Mouse (Mus musculus): ENCODE measurements around the gene Hils1. TPM values are rescaled to one million over a fixed set of nuclear protein-coding genes. Genes with fewer than 3 reads are reported as not detected.
A peak's percentile ranks its signal among the peaks of the same experiment; 100 is the strongest.

Hils1 gene
- 0.19 and 0.22 TPM in 2 replicates for polyA plus RNA-seq (2012; rRNA removed)

DNA sequence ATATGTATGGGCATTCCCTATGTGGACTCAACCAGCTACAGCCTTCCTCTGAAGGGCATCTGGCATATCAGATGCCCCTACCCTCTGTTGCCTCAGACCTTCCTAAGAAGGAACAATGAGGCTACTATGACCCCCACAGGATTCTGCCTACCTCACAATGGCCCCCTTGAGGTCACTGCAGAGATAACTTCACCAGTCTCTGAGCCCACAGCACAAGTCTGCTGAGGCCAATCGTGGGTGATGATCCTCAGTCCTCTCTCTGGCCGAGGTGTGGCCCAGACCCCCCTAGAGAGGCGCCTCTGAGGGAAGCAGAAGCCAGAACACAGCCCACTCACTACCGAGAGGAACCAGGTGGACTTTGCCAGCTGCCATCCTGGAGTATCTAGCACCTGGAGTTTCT, at the start of gene Hils1:
Gene Hils1 (plus strand): TSS at position 175 of the 400 bp plus-strand sequence.
- no peak for DNase-seq (ENCODE audit: low spot score)

DNA sequence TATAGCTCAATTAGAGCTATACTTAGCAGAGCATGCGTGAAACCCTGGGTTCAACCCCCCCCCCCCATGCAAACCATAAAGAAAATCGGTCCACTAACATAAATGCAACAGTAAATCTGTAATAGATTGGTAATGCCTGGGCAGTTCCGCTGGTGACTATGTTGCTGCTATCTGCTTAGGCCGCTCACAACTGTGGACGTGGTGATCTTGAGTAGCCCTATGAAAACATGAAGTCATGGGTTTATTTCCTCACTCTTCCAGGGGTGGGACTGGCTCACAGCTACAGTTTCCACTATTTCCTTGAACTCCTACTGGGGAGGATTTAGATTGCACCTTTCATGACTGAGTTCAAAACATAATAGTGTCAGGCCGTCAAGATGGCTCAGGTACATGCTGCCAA, 49.7 kb upstream of the Hils1 start:
- DNase-seq (ENCODE audit: low spot score), result no peak

DNA sequence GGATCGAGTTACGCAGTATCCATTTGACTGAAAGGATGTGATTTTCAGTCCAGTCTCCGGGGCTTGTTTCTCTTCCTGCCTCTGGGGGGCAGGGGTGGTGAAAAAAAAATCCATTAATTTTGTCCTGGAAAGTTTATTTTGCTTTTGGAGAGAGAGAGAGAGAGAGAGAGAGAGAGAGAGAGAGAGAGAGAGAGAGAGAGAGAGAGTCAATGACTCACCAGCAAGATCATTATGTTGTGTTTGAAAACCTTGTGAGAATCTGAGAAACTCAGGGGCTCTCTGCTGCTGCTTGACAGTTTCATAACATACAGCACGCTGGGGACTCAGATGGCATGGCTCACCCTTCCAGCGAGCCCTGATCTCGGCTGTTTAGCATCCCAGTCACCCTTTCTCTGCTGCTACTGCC, 46.4 kb upstream of the Hils1 start:
- DNase-seq (ENCODE audit: low spot score), result no peak

DNA sequence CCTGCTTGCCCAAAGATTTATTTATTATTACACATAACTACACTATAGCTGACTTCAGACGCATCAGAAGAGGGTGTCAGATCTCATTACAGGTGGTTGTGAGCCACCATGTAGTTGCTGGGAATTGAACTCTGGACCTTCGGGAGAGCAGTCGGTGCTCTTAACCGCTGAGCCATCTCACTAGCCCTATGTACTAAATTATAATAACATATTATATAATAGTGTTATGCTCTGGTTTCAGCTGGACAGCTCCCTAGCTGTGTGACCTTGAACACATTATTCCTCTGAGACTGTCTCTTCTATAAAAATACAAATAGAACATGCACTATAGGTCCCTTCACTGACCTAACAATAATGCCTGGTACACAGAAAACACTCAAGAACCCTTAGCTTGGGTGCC, 42.4 kb upstream of the Hils1 start:
- DNase-seq (ENCODE audit: low spot score), result no peak

DNA sequence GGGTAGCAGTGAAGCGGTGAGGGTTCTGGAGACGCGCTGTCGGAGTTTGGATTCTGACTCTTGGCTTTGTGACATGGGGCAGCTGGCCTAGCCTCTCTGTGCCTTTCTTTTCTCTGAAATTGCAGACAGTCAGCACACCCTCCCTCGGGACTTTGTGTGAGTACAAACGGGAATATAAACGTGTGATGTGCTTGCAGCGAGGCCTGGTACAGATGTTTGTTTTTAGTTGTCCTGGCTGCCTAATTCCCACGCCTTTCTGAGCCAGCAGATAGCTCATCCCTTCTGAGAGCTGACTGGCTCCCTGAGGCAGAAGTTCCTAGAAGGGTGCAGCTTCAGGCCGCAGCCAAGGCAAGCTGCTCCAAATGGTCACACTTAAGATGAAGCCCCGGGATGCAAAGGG, 41.0 kb upstream of the Hils1 start:
- no peak for DNase-seq (ENCODE audit: low spot score)

DNA sequence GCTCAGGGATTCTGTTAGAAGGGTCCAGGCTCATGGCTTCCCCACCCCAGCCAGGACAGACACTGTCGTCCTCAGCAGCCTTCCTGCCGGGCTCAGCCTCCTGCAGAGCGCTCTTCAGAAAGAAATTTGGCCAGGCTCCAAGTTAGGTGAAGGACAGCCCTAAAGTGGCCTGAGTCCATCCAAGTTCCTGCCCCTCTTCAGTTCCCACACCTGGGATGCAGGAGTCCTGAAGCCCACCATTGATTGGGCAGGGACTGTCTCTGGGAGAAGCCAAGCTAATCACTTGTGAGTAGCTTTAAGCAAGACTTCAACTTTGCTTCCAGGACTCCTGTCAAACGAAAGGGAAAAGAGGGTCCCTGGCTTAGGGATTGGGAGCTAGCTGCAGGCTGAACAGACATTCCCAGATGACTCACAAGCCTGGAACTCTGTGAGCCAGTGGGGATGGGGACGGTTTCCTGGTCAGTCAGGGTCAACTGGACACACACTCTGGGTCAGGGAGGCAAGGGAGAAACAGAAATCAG, 39.6 kb upstream of the Hils1 start:
- DNase-seq (ENCODE audit: low spot score), result no peak

DNA sequence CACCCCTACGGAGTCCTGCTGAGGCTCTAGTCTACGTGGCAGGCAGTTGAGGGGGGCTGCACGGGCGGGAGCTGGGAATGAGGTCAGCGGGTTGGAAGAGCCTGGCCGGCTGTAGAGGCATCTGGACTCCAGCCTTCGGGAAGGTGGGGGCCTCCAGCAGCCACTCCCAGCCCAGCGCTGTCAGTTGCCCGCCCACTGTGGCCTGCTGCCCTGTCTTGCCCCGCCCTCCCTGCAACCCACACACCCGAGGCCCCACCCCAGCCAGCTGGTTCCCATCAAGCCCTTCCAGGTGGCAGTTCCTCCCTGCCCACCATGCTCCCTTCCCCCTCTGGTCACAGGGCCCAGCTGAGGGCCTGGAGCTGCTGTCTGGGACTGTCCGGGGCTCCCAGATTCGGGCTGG, 38.6 kb upstream of the Hils1 start:
- DNase-seq (ENCODE audit: low spot score), result peak; percentile 58

DNA sequence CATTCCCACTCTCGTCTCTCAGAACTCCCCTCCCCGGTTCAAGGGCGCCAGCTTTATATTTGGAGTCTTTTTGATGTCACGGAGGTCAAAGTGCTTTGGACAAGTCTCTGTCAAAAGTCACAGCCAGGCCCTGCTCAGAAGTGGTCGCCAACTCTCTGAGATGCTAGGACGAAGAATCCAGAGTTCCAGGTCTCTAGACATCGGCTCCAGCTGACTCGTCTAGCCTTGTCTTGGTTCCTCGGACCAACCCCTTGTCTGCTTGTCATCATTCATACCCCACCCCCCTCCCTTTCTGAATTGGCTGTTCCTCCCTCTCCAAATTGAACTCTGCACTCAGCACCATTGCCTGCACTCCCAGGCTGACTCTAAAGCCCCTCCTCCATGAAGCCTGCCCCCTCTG, 37.8 kb upstream of the Hils1 start:
- no peak for DNase-seq (ENCODE audit: low spot score)

DNA sequence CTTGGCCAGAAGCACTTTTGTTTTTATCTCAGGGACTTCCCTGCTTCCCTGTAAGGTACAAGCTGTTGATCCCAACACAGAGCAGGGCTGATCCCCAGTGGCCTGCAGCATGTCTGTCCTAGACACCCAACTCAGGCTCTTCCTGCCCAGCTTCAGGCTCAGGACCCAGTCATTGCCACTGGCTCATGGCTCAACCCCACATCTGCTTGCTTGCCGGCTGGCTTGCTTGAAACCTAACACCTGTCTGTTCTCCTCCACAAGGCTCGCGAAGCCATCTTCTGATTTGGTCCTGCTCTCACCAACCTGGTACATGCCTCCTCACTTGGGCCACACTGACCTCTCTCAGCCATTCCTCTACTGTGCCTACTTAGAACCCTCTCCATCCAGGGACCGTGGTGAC, 37.2 kb upstream of the Hils1 start:
- no peak for DNase-seq (ENCODE audit: low spot score)

DNA sequence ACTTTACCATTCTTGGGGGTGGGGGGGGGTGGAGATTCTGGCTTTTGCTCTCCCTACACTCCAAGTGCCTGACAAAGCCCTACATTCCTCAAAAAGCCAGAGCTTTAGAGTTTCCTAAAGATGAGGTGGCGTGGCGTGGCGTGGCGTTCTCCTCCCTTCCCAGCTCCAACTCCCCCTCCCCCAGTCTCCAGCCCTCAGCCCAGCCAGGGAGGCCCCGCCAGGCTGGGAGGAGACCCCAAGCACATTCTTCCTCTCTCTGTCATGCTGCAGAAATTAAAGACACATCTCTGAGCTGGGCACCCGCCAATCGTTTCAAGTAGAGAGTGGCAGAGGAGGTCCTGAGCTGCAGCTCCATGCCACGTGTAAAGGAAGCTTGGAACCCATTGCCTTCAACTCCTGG, 33.8 kb upstream of the Hils1 start:
- DNase-seq (ENCODE audit: low spot score), result no peak

DNA sequence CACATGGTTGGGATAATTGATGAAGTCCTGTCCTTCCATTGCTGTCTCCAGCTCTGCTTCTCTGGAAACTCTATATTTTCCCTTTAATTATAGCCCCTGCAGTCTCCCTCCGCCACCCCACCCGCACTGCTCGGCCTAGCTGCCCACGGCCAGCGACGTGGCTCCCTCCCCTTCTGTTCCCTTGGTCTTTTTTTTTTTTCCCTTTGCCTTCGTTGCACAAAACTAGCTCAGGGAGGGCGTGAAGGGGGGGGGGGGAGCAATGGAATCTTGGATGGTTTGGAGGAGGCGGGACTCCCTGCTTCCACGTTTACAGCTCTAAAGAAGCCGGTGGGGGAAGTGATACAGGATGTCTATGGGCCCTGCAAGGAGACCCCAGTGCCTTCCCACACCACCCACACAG, 32.9 kb upstream of the Hils1 start:
- DNase-seq (ENCODE audit: low spot score), result no peak

DNA sequence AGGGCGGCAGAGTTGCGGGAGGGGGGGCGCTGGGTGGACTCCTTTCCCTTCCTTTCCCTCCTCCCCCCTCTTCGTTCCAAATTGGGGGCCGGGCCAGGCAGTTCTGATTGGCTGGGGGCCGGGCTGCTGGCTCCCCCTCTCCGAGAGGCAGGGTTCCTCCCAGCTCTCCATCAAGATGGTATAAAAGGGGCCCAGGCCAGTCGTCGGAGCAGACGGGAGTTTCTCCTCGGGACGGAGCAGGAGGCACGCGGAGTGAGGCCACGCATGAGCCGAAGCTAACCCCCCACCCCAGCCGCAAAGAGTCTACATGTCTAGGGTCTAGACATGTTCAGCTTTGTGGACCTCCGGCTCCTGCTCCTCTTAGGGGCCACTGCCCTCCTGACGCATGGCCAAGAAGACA, 31.3 kb upstream of the Hils1 start, which contains the start of gene Col1a1:
Gene Col1a1 (plus strand): TSS at position 180 of the 400 bp plus-strand sequence.
- DNase-seq (ENCODE audit: low spot score), result peak; percentile 64

DNA sequence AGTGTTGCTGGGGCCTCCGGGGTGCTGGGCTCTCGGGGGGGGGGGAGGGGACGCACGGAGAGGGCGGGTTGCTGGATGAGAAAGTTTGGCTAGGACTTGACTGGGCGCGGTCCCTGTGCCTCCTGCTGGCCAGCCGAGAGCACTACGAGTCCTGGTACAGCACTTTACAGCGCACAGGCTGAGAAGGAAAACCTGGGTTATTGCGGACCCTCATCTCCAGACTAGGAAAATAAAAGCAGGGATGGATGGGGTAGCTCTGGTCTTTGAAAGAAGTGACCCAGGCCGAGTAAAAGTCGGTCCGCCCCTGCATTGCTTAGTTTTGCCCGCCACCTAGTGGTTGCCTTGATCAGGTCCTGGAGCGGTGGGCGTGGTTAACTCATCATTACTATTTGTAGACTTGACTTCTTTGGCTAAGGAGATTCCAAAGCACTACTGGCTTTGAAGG, 30.5 kb upstream of the Hils1 start:
- DNase-seq (ENCODE audit: low spot score), result peak; percentile 71

DNA sequence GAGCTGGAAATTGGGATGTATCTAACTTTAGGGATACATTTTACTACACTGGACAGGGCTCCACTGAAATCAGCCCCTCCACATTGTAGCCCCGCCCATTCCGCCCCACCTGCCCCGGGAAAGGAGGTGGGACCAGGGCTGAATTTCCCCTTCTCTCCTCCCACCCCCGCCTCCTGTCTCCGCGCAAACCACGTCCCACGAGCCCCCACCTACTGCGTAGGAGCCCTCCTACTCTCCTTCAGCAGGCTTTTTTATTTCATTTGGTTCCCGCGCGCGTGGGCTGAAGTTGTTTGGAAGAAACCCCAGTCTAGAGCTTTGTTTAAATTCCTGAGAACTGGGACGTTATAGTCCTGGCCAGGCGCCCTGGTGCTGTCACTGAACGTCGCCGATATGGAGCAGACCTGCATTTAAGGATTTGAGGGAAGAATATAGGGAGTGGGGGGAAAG, 30.0 kb upstream of the Hils1 start:
- no peak for DNase-seq (ENCODE audit: low spot score)

DNA sequence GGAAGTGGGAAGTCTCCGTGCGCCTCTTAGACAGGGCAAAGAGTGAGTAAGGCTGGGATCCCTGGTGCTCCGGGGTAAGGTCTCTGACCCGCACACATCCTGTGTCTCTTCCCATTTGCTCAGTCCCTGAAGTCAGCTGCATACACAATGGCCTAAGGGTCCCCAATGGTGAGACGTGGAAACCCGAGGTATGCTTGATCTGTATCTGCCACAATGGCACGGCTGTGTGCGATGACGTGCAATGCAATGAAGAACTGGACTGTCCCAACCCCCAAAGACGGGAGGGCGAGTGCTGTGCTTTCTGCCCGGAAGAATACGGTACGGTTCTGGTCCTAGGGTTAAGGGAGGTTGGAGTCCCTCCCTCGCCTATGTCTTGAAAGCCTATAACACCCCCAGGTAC, 29.6 kb upstream of the Hils1 start:
- DNase-seq (ENCODE audit: low spot score), result no peak

DNA sequence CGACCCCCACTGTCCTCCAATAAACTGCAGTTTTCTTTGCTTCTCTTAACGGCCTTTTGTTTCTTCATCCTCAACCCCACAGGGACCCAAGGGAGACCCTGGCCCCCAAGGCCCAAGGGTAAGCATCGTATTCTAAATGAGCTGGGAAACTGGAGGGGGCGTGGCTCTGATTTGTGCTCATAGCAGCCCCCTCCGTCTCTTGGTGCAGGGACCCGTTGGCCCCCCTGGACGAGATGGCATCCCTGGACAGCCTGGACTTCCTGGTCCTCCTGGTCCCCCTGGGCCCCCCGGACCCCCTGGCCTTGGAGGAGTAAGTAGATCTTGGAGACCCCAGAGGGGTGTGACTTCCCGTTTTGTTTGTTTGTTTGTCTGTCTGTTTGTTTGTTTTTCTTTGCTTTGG, 29.1 kb upstream of the Hils1 start:
- DNase-seq (ENCODE audit: low spot score), result no peak

DNA sequence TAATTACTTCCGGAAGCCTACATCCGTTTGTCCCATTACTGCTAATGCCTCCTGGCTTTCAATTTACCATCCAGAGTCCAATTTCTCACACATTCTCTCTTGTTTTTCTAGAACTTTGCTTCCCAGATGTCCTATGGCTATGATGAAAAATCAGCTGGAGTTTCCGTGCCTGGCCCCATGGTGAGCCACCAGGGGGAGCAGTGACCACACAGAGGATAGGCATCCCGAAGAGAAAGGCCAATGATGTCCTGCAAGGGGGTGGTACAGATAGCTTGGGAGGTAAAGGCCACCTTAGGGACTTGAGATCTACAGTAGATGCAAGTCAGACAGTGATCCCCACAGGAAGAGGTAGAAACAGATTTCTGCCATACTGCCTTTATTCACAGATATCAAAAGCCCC, 28.1 kb upstream of the Hils1 start:
- DNase-seq (ENCODE audit: low spot score), result no peak

DNA sequence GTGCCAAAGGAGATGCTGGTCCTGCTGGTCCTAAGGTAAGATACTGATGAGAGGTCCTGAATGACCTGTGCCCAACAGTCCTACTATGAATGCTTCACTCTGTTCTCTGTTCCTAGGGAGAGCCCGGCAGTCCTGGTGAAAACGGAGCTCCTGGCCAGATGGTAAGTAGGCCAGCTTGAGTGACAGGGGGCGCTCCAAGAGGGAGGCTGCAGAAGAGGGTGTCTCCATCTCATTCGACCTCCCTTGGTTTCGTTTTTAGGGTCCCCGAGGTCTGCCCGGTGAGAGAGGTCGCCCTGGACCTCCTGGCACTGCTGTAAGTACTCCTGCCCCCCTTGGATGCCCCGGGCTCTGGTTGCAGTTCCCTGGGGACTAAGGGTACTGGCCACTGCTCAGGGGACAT, 26.3 kb upstream of the Hils1 start:
- no peak for DNase-seq (ENCODE audit: low spot score)

DNA sequence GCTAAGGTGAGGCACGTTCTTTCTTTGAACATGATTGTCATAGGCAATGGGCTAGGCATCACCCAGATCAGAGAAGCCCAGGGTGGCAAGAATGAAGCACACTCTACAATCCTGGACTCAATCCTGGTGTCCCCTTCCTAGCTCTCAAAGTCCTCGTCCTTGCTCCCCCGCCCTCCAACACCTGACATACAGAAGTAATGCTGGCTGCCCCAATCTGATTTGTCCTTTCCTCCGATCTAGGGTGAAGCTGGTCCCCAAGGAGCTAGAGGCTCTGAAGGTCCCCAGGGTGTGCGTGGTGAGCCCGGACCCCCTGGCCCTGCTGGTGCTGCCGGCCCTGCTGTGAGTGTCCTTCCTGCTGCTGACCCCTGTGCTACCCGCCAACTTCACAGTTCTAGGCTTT, 25.6 kb upstream of the Hils1 start:
- no peak for DNase-seq (ENCODE audit: low spot score)

DNA sequence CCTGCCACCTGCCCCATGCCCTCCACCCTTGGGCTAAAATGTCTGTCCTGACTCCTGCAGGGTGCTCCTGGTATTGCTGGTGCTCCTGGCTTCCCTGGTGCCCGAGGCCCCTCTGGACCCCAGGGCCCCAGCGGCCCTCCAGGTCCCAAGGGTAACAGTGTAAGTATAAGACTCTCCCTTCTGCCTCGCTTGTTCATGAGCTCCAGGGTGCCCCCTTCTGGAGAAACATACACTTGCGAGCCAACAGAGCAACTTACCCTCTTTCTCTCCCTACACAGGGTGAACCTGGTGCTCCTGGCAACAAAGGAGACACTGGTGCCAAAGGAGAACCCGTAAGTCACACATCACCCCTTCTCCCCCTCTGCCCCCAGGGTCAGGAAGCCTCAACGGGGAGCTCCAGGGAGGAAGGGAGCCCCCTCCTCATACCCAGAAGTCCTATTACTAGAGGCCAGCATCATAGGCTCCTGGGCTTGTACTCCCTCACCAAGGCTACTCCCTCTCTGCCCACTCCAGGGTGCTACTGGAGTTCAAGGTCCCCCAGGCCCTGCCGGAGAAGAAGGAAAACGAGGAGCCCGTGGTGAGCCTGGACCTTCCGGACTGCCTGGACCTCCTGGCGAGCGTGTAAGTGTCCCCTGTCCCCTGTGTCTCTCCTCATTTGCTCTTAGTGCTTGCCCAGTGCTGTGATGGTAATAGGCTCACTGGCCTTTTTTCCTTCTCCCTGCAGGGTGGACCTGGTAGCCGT, 24.9 kb upstream of the Hils1 start:
- no peak for DNase-seq (ENCODE audit: low spot score)

DNA sequence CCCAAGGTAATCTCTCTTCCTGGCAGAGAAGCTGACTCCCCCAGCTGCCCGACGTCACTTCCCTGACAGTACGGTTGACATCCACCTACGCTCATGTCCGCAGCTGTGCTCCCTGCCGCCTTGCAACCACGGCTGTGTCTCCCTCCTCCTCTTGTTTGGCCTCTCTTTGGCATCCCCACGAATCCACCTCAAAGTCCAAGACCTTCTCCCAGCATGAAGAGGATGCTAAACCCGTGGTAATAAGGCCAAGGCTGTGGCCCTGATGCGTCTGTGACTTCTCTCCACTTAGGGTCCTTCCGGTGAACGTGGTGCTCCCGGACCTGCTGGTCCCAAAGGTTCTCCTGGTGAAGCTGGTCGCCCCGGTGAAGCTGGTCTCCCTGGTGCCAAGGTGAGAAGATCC, 24.3 kb upstream of the Hils1 start:
- DNase-seq (ENCODE audit: low spot score), result no peak

DNA sequence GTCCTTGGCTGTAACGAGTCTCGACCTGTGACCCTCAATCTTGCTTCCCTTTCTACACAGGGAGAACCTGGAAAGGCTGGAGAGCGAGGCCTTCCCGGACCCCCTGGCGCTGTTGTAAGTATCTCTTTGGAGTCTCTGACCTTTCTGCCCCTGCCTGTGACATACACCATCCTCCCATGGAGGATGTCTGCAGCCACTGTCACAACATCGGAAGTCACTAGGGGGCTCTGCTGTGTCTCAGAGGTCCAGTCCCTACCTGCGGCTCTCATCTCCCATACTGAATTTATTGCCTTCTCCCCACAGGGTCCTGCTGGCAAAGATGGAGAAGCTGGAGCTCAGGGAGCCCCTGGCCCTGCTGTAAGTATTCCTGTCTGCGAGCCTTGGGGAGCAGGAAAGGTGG, 23.1 kb upstream of the Hils1 start:
- no peak for DNase-seq (ENCODE audit: low spot score)

DNA sequence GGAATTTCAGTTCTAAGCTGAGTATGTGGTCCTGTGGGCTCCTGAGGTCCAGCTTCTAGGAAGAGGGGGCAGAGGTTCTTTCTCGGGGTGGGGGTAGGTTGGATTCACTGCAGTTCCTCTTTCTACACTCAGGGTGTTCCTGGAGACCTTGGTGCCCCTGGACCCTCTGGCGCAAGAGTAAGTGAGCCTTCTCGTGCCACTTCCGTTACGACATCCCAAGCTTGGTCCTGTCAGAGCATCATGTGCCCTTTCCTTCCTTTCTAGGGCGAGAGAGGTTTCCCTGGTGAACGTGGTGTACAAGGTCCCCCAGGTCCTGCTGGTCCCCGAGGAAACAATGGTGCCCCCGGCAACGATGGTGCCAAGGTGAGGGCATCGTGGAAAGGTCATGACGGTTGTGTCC, 22.2 kb upstream of the Hils1 start:
- no peak for DNase-seq (ENCODE audit: low spot score)

DNA sequence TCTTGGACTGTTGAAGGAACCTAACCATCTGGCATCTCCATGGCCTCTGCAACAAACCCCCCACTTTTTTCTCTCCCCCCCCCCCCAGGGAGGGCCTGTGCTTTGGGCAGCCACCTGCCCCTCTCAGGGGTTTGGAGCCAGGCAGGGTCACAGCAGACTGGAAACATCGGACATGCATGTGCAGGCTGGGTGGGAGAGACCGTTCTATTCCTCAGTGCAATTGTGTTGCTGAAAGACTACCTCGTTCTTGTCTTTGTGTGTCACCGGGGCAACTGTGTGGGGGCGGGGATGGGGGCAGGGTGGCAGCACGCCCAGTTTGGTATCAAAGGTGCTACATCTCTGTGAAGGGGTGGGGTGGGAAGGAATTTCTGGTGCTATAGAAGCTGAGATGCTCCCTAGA, 15.2 kb upstream of the Hils1 start:
- DNase-seq (ENCODE audit: low spot score), result no peak

All from urinary bladder, adult 2 months (tissue).